Mouse (Mus musculus): ENCODE data around the gene Phrf1. TPM values are rescaled to one million over a fixed set of nuclear protein-coding genes. Genes with fewer than 3 reads are reported as not detected.

Phrf1 gene
- polyA plus RNA-seq, 1 experiment: 45.2 TPM

DNA sequence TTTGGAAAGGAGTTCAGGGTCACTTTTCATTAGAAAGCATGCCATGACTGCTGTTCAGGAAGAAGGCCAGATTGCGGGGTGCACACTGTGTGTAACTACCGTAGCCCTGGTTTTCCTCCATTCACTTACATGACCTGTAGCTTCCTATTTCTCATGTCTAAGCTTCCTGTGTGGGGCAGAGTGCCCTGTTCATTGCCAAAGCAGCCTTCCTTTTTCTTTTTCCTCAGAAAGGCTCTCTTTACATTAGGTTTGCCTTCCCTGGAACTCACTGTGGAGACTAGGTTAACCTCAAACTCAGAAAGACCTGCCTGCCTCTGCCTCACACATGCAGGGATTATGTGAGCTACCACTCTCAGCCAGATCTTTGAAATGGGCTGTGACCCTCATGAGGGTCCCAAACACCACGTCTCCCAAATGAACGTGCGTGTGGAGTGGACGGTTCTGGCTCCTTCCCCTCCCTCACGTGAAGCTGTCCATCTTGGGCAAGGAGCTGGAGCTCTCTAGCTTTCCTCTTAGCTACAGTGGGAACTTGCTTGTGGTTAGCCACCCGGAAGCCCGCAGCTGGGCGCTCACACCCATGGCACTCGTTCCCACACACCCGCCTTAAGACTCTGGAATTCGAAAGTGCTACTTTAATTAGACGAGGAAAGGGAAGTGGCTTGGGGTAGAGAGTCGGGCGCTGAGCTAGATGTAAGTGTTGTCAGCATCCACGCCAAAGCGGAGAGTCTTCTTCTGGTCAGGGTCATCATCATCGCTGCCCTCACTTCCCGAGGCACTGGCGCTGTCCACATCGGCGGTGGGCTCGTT, 40.1 kb downstream of the Phrf1 start:
- Histone ChIP-seq H3K4me3 (ENCODE audit: insufficient read depth, low read length) (peak overlapping the region; percentile 53), H3K4me1 (ENCODE audit: control insufficient read depth, insufficient read depth, low read length) (peaks cover 23% of the 10 kb centered on the region), H3K27ac (ENCODE audit: insufficient read depth, low read depth, low read length) (peak overlapping the region; percentile 82)
- TF ChIP-seq POLR2A (IDR thresholded peaks at IDR 0.05; ENCODE audit: borderline replicate concordance, low read depth, low read length): no peak
- TF ChIP-seq CTCF (IDR thresholded peaks at IDR 0.05; ENCODE audit: low read depth, low read length): no peak

DNA sequence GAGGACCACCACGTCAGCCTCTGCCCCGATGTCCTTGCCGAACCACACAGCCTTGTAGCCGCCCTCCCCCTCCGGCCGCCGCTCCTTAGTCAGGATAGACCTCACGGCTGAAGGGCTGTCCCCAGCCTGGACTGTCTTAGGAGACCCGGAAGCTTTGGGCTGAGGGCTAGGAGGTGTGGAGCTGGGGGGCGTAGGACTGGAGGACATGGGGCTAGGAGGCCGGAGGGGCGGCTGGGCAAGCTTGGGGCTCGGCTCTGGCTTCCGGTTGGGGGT, 40.6 kb downstream of the Phrf1 start:
- H3K27ac ChIP-seq (ENCODE audit: insufficient read depth, low read depth, low read length): peak overlapping the region; percentile 42
- H3K4me3 ChIP-seq (ENCODE audit: insufficient read depth, low read length): peak overlapping the region; percentile 53
- no peak for TF ChIP-seq POLR2A (IDR thresholded peaks at IDR 0.05; ENCODE audit: borderline replicate concordance, low read depth, low read length)
- TF ChIP-seq CTCF (IDR thresholded peaks at IDR 0.05; ENCODE audit: low read depth, low read length): no peak
- peaks cover 23% of the 10 kb centered on the region for H3K4me1 ChIP-seq (ENCODE audit: control insufficient read depth, insufficient read depth, low read length)

DNA sequence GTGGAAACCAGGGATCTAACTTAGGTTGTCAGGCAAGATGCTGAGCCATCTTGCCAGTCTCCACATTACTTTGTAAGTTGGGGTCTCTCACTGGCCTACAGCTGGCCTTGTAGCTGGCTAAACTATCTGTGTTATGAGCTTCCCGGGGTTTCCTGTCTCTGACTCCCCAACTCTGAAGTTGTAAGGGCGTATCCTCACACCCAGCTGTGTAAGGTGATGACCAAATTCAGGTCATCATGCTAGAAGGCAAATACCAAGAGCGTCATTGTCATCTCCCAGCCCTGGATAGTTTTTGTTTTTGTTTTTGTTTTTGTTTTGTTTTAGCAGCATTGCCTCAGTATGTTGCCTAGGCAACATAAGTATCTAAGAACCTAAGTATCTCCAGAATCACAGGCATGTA, 42.0 kb downstream of the Phrf1 start:
- H3K27ac ChIP-seq (ENCODE audit: insufficient read depth, low read depth, low read length): no peak overlapping the region
- TF ChIP-seq POLR2A (IDR thresholded peaks at IDR 0.05; ENCODE audit: borderline replicate concordance, low read depth, low read length) (no peak), CTCF (IDR thresholded peaks at IDR 0.05; ENCODE audit: low read depth, low read length) (no peak)
- H3K4me3 ChIP-seq (ENCODE audit: insufficient read depth, low read length): no peak overlapping the region
- peaks cover 16% of the 10 kb centered on the region for H3K4me1 ChIP-seq (ENCODE audit: control insufficient read depth, insufficient read depth, low read length)

DNA sequence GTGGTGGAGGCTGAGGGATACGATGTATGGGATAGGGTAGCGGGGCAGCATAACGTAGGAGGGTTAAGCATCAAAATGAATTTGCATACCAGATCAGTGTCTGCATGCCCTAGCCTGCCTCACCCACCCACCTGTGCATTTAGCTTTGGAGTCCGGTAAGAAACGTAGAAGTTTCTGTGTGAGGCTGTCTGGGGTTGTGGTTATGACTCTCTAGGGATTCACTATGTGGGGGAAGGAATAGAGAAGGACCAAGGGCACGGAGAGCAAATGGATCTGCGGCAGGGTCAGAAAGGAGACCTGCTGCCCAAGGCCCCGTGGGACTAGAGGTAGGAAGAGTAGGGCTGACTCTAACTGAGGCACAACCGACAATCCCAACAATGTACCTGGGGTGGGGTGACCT, 46.8 kb downstream of the Phrf1 start:
- Histone ChIP-seq H3K27ac (ENCODE audit: insufficient read depth, low read depth, low read length) (no peak overlapping the region), H3K4me3 (ENCODE audit: insufficient read depth, low read length) (no peak overlapping the region), H3K4me1 (ENCODE audit: control insufficient read depth, insufficient read depth, low read length) (no peaks in the 10 kb centered on the region)
- TF ChIP-seq CTCF (IDR thresholded peaks at IDR 0.05; ENCODE audit: low read depth, low read length): no peak
- no peak for TF ChIP-seq POLR2A (IDR thresholded peaks at IDR 0.05; ENCODE audit: borderline replicate concordance, low read depth, low read length)

DNA sequence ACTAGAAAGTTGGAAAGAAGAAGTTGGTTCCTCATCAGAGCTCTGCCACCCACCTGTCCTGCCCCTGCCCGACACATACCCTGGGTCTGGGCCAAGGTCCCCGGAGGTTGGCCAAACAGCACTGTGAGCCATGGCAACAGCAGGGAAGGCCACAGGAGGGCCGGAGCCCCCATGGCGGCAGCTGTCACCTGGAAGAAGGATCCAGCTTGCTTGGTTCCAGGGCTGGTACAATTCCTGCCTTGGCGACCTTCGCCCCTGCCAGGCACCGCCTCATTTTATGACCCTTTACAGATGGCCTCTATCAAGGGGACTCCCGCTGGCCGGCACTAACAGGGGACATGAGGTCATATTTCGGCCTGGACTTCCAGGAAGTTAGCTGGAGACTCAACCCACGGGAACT, 48.0 kb downstream of the Phrf1 start, which contains the start of gene Cdhr5:
Gene Cdhr5, minus strand, starts transcription at position 241 of the 400 bp plus-strand sequence.
- no peak for TF ChIP-seq CTCF (IDR thresholded peaks at IDR 0.05; ENCODE audit: low read depth, low read length)
- no peak for TF ChIP-seq POLR2A (IDR thresholded peaks at IDR 0.05; ENCODE audit: borderline replicate concordance, low read depth, low read length)
- H3K4me3 ChIP-seq (ENCODE audit: insufficient read depth, low read length): no peak within 1 kb of the TSS
- H3K27ac ChIP-seq (ENCODE audit: insufficient read depth, low read depth, low read length): no peak within 1 kb of the TSS
- no peaks in the 10 kb centered on the region for H3K4me1 ChIP-seq (ENCODE audit: control insufficient read depth, insufficient read depth, low read length)

DNA sequence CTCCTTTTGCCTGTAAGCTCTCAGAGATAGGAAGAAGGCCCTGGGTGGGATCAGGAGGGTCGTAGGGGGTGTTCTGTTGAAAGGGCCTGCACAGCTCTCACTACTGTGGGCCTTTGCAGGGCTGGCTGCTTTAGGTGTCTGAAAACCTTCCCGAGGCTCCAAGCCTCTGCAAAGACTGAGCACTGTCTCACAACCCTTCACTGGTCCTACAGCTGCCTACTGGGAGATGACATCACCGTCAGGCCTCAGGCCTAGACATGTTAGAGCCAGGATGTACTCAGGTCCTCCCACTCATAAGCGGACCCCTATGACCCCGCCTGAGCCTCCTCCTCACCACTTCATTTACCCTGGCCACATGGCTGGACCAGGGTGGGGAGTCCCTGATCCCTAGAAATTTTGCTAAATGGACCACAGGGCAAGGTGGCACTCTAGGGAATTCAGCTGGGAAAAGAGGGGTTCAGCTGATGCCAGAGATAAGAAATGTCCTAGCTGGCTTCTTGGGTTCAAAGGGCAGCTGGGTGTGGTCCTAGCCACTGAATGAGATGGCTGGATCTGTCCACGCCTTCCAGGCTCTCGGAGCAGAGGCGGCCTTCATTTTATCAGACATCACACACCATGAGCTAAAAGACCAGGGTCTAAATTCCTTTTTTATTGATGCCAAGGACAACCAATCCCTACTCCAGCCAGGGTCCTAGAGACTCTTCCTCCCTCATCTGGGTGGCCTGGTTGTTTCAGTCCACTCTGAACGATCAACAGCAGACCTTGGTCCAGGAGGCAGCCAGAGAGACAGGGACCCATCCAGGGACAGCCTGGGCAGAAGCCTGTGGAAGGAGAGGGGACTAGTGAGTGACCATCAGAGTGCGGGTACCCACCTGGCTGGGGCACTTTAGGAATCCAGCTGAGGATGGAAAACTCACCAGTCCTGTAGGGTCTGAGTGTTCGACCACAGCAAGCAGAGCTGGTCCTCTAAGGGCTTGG, 49.4 kb downstream of the Phrf1 start:
- no peak overlapping the region for H3K4me3 ChIP-seq (ENCODE audit: insufficient read depth, low read length)
- no peak overlapping the region for H3K27ac ChIP-seq (ENCODE audit: insufficient read depth, low read depth, low read length)
- no peak for TF ChIP-seq POLR2A (IDR thresholded peaks at IDR 0.05; ENCODE audit: borderline replicate concordance, low read depth, low read length)
- no peak for TF ChIP-seq CTCF (IDR thresholded peaks at IDR 0.05; ENCODE audit: low read depth, low read length)
- H3K4me1 ChIP-seq (ENCODE audit: control insufficient read depth, insufficient read depth, low read length): no peaks in the 10 kb centered on the region

DNA sequence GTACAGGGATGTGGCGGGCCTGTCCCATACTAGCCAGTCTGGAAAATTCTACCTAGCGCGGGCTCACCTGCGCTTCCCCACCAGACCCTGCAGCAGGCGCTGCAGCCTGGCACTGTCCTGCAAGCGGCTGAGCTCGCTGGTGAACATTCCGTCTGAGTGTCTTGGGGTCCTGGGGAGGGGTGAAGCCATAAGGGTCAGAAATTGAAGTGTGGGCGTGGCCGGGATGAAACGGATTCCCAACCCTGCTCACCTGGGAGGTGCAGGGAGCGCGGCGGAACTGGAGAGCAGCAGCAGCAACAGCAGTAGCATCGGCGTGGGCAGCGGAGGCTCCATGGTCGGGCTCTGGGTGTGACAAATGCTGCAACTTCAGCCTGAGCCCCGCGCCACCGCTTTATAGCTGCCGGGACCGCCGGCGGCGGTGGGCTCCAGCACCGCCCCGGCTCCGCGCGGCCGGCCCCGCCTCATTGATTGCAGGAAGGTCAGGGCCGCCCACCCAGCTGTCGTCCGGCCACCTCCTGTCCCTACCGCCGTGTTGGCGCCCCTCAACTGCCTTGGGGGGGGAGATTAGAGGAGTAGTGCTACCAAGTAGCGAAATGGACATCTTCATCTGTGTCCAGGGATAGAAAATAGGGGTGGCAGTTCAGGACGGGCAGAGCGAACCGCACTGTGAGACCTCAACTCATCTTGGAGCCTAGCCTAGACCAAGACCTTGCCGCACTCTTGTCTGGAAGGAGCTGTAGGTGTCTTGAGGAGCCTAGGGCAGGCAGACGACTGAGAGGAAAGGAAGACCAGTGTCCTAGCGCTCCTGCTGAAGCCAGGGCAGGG, 50.4 kb downstream of the Phrf1 start, which contains the start of gene Sct:
Gene Sct, minus strand, starts transcription at position 368 of the 825 bp plus-strand sequence.
- no peak for TF ChIP-seq CTCF (IDR thresholded peaks at IDR 0.05; ENCODE audit: low read depth, low read length)
- no peak for TF ChIP-seq POLR2A (IDR thresholded peaks at IDR 0.05; ENCODE audit: borderline replicate concordance, low read depth, low read length)
- Histone ChIP-seq H3K4me3 (ENCODE audit: insufficient read depth, low read length) (no peak within 1 kb of the TSS), H3K27ac (ENCODE audit: insufficient read depth, low read depth, low read length) (no peak within 1 kb of the TSS), H3K4me1 (ENCODE audit: control insufficient read depth, insufficient read depth, low read length) (no peaks in the 10 kb centered on the region)

DNA sequence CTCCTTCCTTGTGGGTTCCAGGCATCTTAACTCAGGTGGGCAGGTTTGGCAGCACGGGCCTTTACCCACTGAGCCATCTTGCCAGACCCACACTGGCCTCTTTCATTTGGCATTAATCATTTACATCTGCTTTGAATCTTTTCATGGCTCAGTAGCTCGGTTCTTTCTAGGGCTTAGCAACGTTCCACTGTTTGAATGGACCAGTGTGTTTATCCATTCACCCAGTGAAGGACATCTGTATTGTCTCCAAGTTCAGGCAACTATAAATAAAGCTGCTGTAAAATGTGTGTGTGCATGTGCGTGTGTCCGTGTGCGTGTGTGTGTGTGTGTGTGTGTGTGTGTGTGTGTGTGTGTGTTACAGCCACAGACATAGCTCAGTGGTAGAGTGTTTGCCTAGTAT, 52.9 kb downstream of the Phrf1 start:
- H3K4me3 ChIP-seq (ENCODE audit: insufficient read depth, low read length): no peak overlapping the region
- no peak overlapping the region for H3K27ac ChIP-seq (ENCODE audit: insufficient read depth, low read depth, low read length)
- TF ChIP-seq CTCF (IDR thresholded peaks at IDR 0.05; ENCODE audit: low read depth, low read length): no peak
- TF ChIP-seq POLR2A (IDR thresholded peaks at IDR 0.05; ENCODE audit: borderline replicate concordance, low read depth, low read length): no peak
- no peaks in the 10 kb centered on the region for H3K4me1 ChIP-seq (ENCODE audit: control insufficient read depth, insufficient read depth, low read length)

DNA sequence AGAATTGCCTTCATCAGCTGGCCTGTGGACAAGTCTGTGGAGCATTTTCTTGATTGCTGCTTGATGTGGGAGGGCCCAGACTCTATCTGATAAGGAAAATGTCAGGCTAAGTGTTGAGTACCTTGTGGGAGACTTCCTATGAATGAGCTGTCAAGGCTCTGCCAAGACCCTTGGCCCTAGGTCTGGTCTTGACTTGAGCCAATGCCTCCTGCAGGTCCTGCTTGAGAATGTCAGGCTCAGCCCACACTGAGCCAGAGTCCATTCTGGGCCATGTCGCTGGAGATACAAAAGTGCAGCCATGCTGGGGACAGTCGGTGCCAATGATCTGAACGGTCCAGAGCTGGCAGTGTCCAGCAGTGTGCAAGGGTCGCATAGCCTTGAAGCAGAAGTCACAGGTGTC, 54.2 kb downstream of the Phrf1 start:
- H3K27ac ChIP-seq (ENCODE audit: insufficient read depth, low read depth, low read length): no peak overlapping the region
- no peaks in the 10 kb centered on the region for H3K4me1 ChIP-seq (ENCODE audit: control insufficient read depth, insufficient read depth, low read length)
- H3K4me3 ChIP-seq (ENCODE audit: insufficient read depth, low read length): no peak overlapping the region
- TF ChIP-seq CTCF (IDR thresholded peaks at IDR 0.05; ENCODE audit: low read depth, low read length): no peak
- TF ChIP-seq POLR2A (IDR thresholded peaks at IDR 0.05; ENCODE audit: borderline replicate concordance, low read depth, low read length): no peak
